Mouse (Mus musculus): ENCODE measurements at regions not wholly inside any gene's neighbourhood (a gene's known extent, or its start where the extent isn't known, plus 50 kb on each side); places are given as distances from the start of the nearest gene placed in this dataset.

DNA sequence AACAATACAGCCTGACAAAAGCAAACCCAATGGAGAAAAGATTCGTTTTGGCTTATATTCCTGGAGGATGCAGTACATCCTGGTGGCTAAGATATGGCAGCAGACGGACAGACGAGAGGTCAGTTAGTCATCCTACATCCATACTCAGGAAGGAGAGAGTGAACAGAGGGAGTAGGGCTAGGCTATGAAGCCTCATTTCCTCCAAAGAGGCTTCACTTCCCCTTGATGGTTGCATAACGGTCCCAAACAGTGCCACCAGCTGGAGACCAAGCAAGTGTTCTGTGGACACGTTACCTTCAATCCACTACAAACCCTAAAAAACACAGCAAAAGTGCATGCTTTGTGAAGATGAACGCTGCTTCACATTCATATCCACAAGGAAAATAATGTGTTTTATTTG lies 442.1 kb downstream of the Dmrt2 start:
- no peak for TF ChIP-seq CTCF (IDR thresholded peaks at IDR 0.05; ENCODE audit: borderline replicate concordance, control insufficient read depth, extremely low read depth, insufficient read depth, low read length, poor library complexity)
- TF ChIP-seq POLR2A (IDR thresholded peaks at IDR 0.05; ENCODE audit: control insufficient read depth, extremely low read depth, insufficient read depth, low read length, poor library complexity): no peak

Measured in thymus, adult 2 months (tissue).